Comparison of ENCODE assay signal across 26 mouse cellular contexts in genomic region chr8:101466363-101466762, GRCm38 (mm10).
DNase-seq lines count a peak whose midpoint lies in the region; ATAC-seq and TF ChIP-seq lines count a peak whose summit lies in the region.
"Had no signal": no experiment of that assay in that cellular context is flagged by ENCODE, and none has a peak within 500 bp of the region (broad histone marks: within the 10 kb centered on the region; RNA-seq: fewer than 3 reads in every experiment).

No protein-coding gene starts in this region.

- no peaks in the 10 kb centered on the region for H3K27me3 ChIP-seq in forebrain, embryonic 13.5 days
- no peaks in the 10 kb centered on the region for H3K27me3 ChIP-seq in forebrain, embryonic 10.5 days (ENCODE audit: poor library complexity, severe bottlenecking)
- no peaks in the 10 kb centered on the region for H3K27me3 ChIP-seq in midbrain, embryonic 14.5 days (ENCODE audit: control insufficient read depth, insufficient read depth, low read length)
- H3K27me3 ChIP-seq in midbrain, embryonic 11.5 days (ENCODE audit: control insufficient read depth, insufficient read depth, low read length), result no peaks in the 10 kb centered on the region
- no peaks in the 10 kb centered on the region for H3K27me3 ChIP-seq in forebrain, embryonic 14.5 days (replicated peaks; ENCODE audit: control insufficient read depth, insufficient read depth, low read length)
- H3K27me3 ChIP-seq in forebrain, postnatal 0 days (ENCODE audit: insufficient read depth, low read length), result no peaks in the 10 kb centered on the region
- H3K27me3 ChIP-seq: CH12.LX; heart, embryonic 12.5 days; heart, embryonic 15.5 days; hindbrain, embryonic 15.5 days; Patski had no signal

- H3K4me2 ChIP-seq in forebrain, embryonic 13.5 days, result no peak overlapping the region
- H3K4me2 ChIP-seq in midbrain, embryonic 14.5 days (ENCODE audit: low read length), result no peak overlapping the region
- H3K4me2 ChIP-seq in midbrain, embryonic 11.5 days, result no peak overlapping the region
- H3K4me2 ChIP-seq in forebrain, embryonic 14.5 days (ENCODE audit: low read length), result no peak overlapping the region
- no peak overlapping the region for H3K4me2 ChIP-seq in forebrain, postnatal 0 days (ENCODE audit: low read depth)
- H3K4me2 ChIP-seq: heart, embryonic 12.5 days; heart, embryonic 15.5 days; hindbrain, embryonic 15.5 days had no signal

- no peaks in the 10 kb centered on the region for H3K36me3 ChIP-seq in forebrain, embryonic 13.5 days (ENCODE audit: poor library complexity, severe bottlenecking)
- H3K36me3 ChIP-seq in forebrain, embryonic 10.5 days (replicated peaks), result no peaks in the 10 kb centered on the region
- H3K36me3 ChIP-seq in midbrain, embryonic 14.5 days (ENCODE audit: control insufficient read depth, insufficient read depth, low read length), result no peaks in the 10 kb centered on the region
- H3K36me3 ChIP-seq in midbrain, embryonic 11.5 days (ENCODE audit: control insufficient read depth, insufficient read depth, low read length), result no peaks in the 10 kb centered on the region
- H3K36me3 ChIP-seq in forebrain, embryonic 14.5 days (ENCODE audit: control insufficient read depth, insufficient read depth, low read length), result no peaks in the 10 kb centered on the region
- no peaks in the 10 kb centered on the region for H3K36me3 ChIP-seq in forebrain, postnatal 0 days (ENCODE audit: insufficient read depth)
- H3K36me3 ChIP-seq: G1E; heart, embryonic 12.5 days; heart, embryonic 15.5 days; hindbrain, embryonic 10.5 days; hindbrain, embryonic 15.5 days had no signal

- no peak overlapping the region for H3K27ac ChIP-seq in forebrain, embryonic 13.5 days
- H3K27ac ChIP-seq in forebrain, embryonic 10.5 days, result no peak overlapping the region
- H3K27ac ChIP-seq in midbrain, embryonic 14.5 days (replicated peaks; ENCODE audit: low read depth, low read length), result no peak overlapping the region
- H3K27ac ChIP-seq in midbrain, embryonic 11.5 days (ENCODE audit: low read depth, low read length), result no peak overlapping the region
- H3K27ac ChIP-seq in forebrain, embryonic 14.5 days (ENCODE audit: low read depth, low read length), result no peak overlapping the region
- H3K27ac ChIP-seq in forebrain, postnatal 0 days (ENCODE audit: low read depth, low read length), result no peak overlapping the region
- H3K27ac ChIP-seq: heart, embryonic 15.5 days; hindbrain, embryonic 10.5 days; hindbrain, embryonic 15.5 days had no signal

- no peak for DNase-seq in forebrain, embryonic 10.5 days (ENCODE audit: extremely low spot score, low spot score)
- no peak for DNase-seq in midbrain, embryonic 14.5 days
- DNase-seq in midbrain, embryonic 11.5 days (ENCODE audit: low spot score, missing footprints), result no peak
- peak; percentile 76 for DNase-seq in forebrain, embryonic 14.5 days (ENCODE audit: low spot score)
- DNase-seq in forebrain, postnatal 0 days, result peak; percentile 17
- no peak for DNase-seq in thymus, postnatal 25 days
- DNase-seq: adrenal gland, postnatal 10 days; adrenal gland, postnatal 36 days; B cell, adult 2 months; cerebellum, adult 11 months; cerebellum, adult 8-10 months; cerebellum, postnatal 10 days; cerebellum, postnatal 36 days; gastrocnemius, postnatal 25 days; heart, adult 18-20 months; heart, postnatal 10 days; heart, postnatal 36 days had no signal

- H3K9ac ChIP-seq in forebrain, embryonic 13.5 days, result no peak overlapping the region
- no peak overlapping the region for H3K9ac ChIP-seq in midbrain, embryonic 14.5 days (replicated peaks; ENCODE audit: low read length)
- no peak overlapping the region for H3K9ac ChIP-seq in midbrain, embryonic 11.5 days (ENCODE audit: low read length)
- H3K9ac ChIP-seq in forebrain, embryonic 14.5 days (ENCODE audit: low read length), result no peak overlapping the region
- H3K9ac ChIP-seq in forebrain, postnatal 0 days, result no peak overlapping the region
- H3K9ac ChIP-seq: heart, embryonic 12.5 days; heart, embryonic 15.5 days; hindbrain, embryonic 15.5 days had no signal

- H3K9me3 ChIP-seq in forebrain, embryonic 13.5 days (replicated peaks), result no peaks in the 10 kb centered on the region
- no peaks in the 10 kb centered on the region for H3K9me3 ChIP-seq in forebrain, embryonic 10.5 days
- no peaks in the 10 kb centered on the region for H3K9me3 ChIP-seq in midbrain, embryonic 14.5 days (ENCODE audit: control insufficient read depth, low read length)
- H3K9me3 ChIP-seq in midbrain, embryonic 11.5 days (ENCODE audit: control insufficient read depth, low read length), result no peaks in the 10 kb centered on the region
- no peaks in the 10 kb centered on the region for H3K9me3 ChIP-seq in forebrain, embryonic 14.5 days (replicated peaks; ENCODE audit: control insufficient read depth, low read length)
- H3K9me3 ChIP-seq in forebrain, postnatal 0 days (ENCODE audit: low read length), result no peaks in the 10 kb centered on the region
- H3K9me3 ChIP-seq: heart, embryonic 12.5 days; heart, embryonic 15.5 days; hindbrain, embryonic 10.5 days; hindbrain, embryonic 15.5 days had no signal

- ATAC-seq in forebrain, embryonic 13.5 days, result peak; percentile 92
- ATAC-seq in midbrain, embryonic 14.5 days (ENCODE audit: low FRiP score, low TSS enrichment), result peak; percentile 37; the same call in 1 of the 2 replicates
- no peak for ATAC-seq in midbrain, embryonic 11.5 days (ENCODE audit: low FRiP score)
- ATAC-seq in forebrain, embryonic 14.5 days, result peak; percentile 87
- ATAC-seq in forebrain, postnatal 0 days, result peak; percentile 66; the same call in 1 of the 2 replicates
- ATAC-seq: intestine, postnatal 0 days; Patski had no signal

- H3K4me1 ChIP-seq in forebrain, embryonic 13.5 days, result no peaks in the 10 kb centered on the region
- no peaks in the 10 kb centered on the region for H3K4me1 ChIP-seq in forebrain, embryonic 10.5 days
- H3K4me1 ChIP-seq in midbrain, embryonic 14.5 days (ENCODE audit: control insufficient read depth, insufficient read depth, low read length), result no peaks in the 10 kb centered on the region
- H3K4me1 ChIP-seq in midbrain, embryonic 11.5 days (ENCODE audit: control insufficient read depth, insufficient read depth, low read length), result no peaks in the 10 kb centered on the region
- H3K4me1 ChIP-seq in forebrain, embryonic 14.5 days (ENCODE audit: control insufficient read depth, insufficient read depth, low read length), result no peaks in the 10 kb centered on the region
- H3K4me1 ChIP-seq in forebrain, postnatal 0 days (ENCODE audit: insufficient read depth), result 0 out of 2 replicates have a peak, but pooled peaks cover 2% of the 10 kb centered on the region
- H3K4me1 ChIP-seq: heart, embryonic 12.5 days; heart, embryonic 15.5 days; hindbrain, embryonic 10.5 days; hindbrain, embryonic 15.5 days had no signal

- no peak overlapping the region for H3K4me3 ChIP-seq in forebrain, embryonic 13.5 days
- H3K4me3 ChIP-seq in forebrain, embryonic 10.5 days, result no peak overlapping the region
- no peak overlapping the region for H3K4me3 ChIP-seq in midbrain, embryonic 14.5 days (replicated peaks; ENCODE audit: low read depth, low read length)
- no peak overlapping the region for H3K4me3 ChIP-seq in midbrain, embryonic 11.5 days (ENCODE audit: low read depth, low read length)
- H3K4me3 ChIP-seq in forebrain, embryonic 14.5 days (ENCODE audit: low read depth, low read length), result no peak overlapping the region
- H3K4me3 ChIP-seq in forebrain, postnatal 0 days (ENCODE audit: low read depth, low read length), result no peak overlapping the region
- H3K4me3 ChIP-seq: heart, embryonic 12.5 days; heart, embryonic 15.5 days; hindbrain, embryonic 10.5 days; hindbrain, embryonic 15.5 days had no signal

- no peak for TF ChIP-seq CTCF in forebrain, postnatal 0 days (IDR thresholded peaks at IDR 0.05; ENCODE audit: low read depth)

- 56% methylated on average over 3 of the region's 3 CpGs for WGBS in forebrain, embryonic 13.5 days
- WGBS in forebrain, embryonic 10.5 days, result 89% methylated on average over 3 of the region's 3 CpGs
- WGBS in midbrain, embryonic 14.5 days, result 58% methylated on average over 3 of the region's 3 CpGs
- WGBS in midbrain, embryonic 11.5 days, result 87% methylated on average over 3 of the region's 3 CpGs
- 49% methylated on average over 3 of the region's 3 CpGs for WGBS in forebrain, embryonic 14.5 days
- WGBS in forebrain, postnatal 0 days, result 27% methylated on average over 3 of the region's 3 CpGs

Comparison
In these comparisons a context has a peak if more than half of its experiments do, and no peak if none do; other contexts are left out.
1. DNase-seq: peak in forebrain, embryonic 14.5 days (single experiment) and forebrain, postnatal 0 days (single experiment); none in forebrain, embryonic 10.5 days (single experiment), midbrain, embryonic 14.5 days (single experiment), midbrain, embryonic 11.5 days (single experiment) and thymus, postnatal 25 days (single experiment).